Mouse (Mus musculus): Measurements from ENCODE around the gene 9530053A07Rik. TPM values are rescaled to one million over a fixed set of nuclear protein-coding genes. Genes with fewer than 3 reads are reported as not detected.
"Not testable (repeated sequence)": the region's sequence is repeated elsewhere in the genome, so short reads cannot be mapped to it uniquely, and the experiment has no call there.

The 9530053A07Rik gene
- polyA plus RNA-seq, 1 experiment from 2014 or later = 0.01 TPM

- H3K9me3 ChIP-seq (ENCODE audit: control insufficient read depth, low read length) = no peaks in the 10 kb centered on the region
- H3K4me2 ChIP-seq (ENCODE audit: low read depth, low read length) = no peak overlapping the region
- DNase-seq (ENCODE audit: low spot score) (no peak), ATAC-seq (ENCODE audit: low read depth) (no peak)
- 91% methylated on average over 11 of the region's 11 CpGs for whole genome bisulfite sequencing
- H3K4me1 ChIP-seq (ENCODE audit: control insufficient read depth, insufficient read depth, low read length) = no peaks in the 10 kb centered on the region
- H3K27me3 ChIP-seq (replicated peaks; ENCODE audit: control insufficient read depth, insufficient read depth, low read length) = no peaks in the 10 kb centered on the region; the same call in 1 of the 2 replicates
- no peak overlapping the region for H3K9ac ChIP-seq (ENCODE audit: low read depth, low read length)
- no peaks in the 10 kb centered on the region for H3K36me3 ChIP-seq (ENCODE audit: control insufficient read depth, insufficient read depth, low read length)
- no peak overlapping the region for H3K27ac ChIP-seq (replicated peaks; ENCODE audit: low read depth, low read length)
- H3K4me3 ChIP-seq (ENCODE audit: low read depth, low read length) = no peak overlapping the region
These were observed 23.0 kb upstream of the 9530053A07Rik start for GRCm38 (mm10) chr7:28106241-28106640.

GRCm38 (mm10) chr7:28114648-28115047 is 14.6 kb upstream of the 9530053A07Rik start:
- Histone ChIP-seq H3K4me3 (ENCODE audit: low read depth, low read length) (no peak overlapping the region), H3K27me3 (replicated peaks; ENCODE audit: control insufficient read depth, insufficient read depth, low read length) (no peaks in the 10 kb centered on the region), H3K9ac (ENCODE audit: low read depth, low read length) (no peak overlapping the region), H3K27ac (replicated peaks; ENCODE audit: low read depth, low read length) (no peak overlapping the region), H3K4me1 (ENCODE audit: control insufficient read depth, insufficient read depth, low read length) (no peaks in the 10 kb centered on the region), H3K4me2 (ENCODE audit: low read depth, low read length) (no peak overlapping the region), H3K9me3 (ENCODE audit: control insufficient read depth, low read length) (no peaks in the 10 kb centered on the region), H3K36me3 (ENCODE audit: control insufficient read depth, insufficient read depth, low read length) (no peaks in the 10 kb centered on the region)
- WGBS = 85% methylated on average over 2 of the region's 2 CpGs
- ATAC-seq (ENCODE audit: low read depth) (no peak), DNase-seq (ENCODE audit: low spot score) (no peak)

- Histone ChIP-seq H3K27me3 (replicated peaks; ENCODE audit: control insufficient read depth, insufficient read depth, low read length) (no peaks in the 10 kb centered on the region), H3K4me1 (ENCODE audit: control insufficient read depth, insufficient read depth, low read length) (no peaks in the 10 kb centered on the region), H3K4me3 (ENCODE audit: low read depth, low read length) (no peak overlapping the region), H3K9ac (ENCODE audit: low read depth, low read length) (no peak overlapping the region), H3K4me2 (ENCODE audit: low read depth, low read length) (no peak overlapping the region), H3K36me3 (ENCODE audit: control insufficient read depth, insufficient read depth, low read length) (no peaks in the 10 kb centered on the region), H3K27ac (replicated peaks; ENCODE audit: low read depth, low read length) (no peak overlapping the region), H3K9me3 (ENCODE audit: control insufficient read depth, low read length) (no peaks in the 10 kb centered on the region)
- DNase-seq (ENCODE audit: low spot score) = peak; percentile 27
- no peak for ATAC-seq (ENCODE audit: low read depth)
- 60% methylated on average over 5 of the region's 5 CpGs for WGBS
These were observed 8.3 kb downstream of the 9530053A07Rik start for GRCm38 (mm10) chr7:28137613-28138012.

GRCm38 (mm10) chr7:28148263-28148662 is 19.0 kb downstream of the 9530053A07Rik start:
- Histone ChIP-seq H3K36me3 (ENCODE audit: control insufficient read depth, insufficient read depth, low read length) (no peaks in the 10 kb centered on the region), H3K9me3 (ENCODE audit: control insufficient read depth, low read length) (peaks cover 6% of the 10 kb centered on the region; the same call in 1 of the 2 replicates), H3K4me2 (ENCODE audit: low read depth, low read length) (no peak overlapping the region), H3K4me3 (ENCODE audit: low read depth, low read length) (no peak overlapping the region), H3K4me1 (ENCODE audit: control insufficient read depth, insufficient read depth, low read length) (no peaks in the 10 kb centered on the region), H3K9ac (ENCODE audit: low read depth, low read length) (no peak overlapping the region), H3K27me3 (replicated peaks; ENCODE audit: control insufficient read depth, insufficient read depth, low read length) (no peaks in the 10 kb centered on the region), H3K27ac (replicated peaks; ENCODE audit: low read depth, low read length) (no peak overlapping the region)
- DNase-seq (ENCODE audit: low spot score) (peak; percentile 64), ATAC-seq (ENCODE audit: low read depth) (peak; percentile 33; the same call in 1 of the 2 replicates)
- WGBS = 15% methylated on average over 3 of the region's 3 CpGs

GRCm38 (mm10) chr7:28149841-28150240 is 20.6 kb downstream of the 9530053A07Rik start:
- ATAC-seq (ENCODE audit: low read depth) (no peak), DNase-seq (ENCODE audit: low spot score) (no peak)
- Histone ChIP-seq H3K4me1 (ENCODE audit: control insufficient read depth, insufficient read depth, low read length) (no peaks in the 10 kb centered on the region), H3K9me3 (ENCODE audit: control insufficient read depth, low read length) (no peaks in the 10 kb centered on the region), H3K27ac (replicated peaks; ENCODE audit: low read depth, low read length) (no peak overlapping the region), H3K27me3 (replicated peaks; ENCODE audit: control insufficient read depth, insufficient read depth, low read length) (no peaks in the 10 kb centered on the region), H3K4me2 (ENCODE audit: low read depth, low read length) (no peak overlapping the region), H3K4me3 (ENCODE audit: low read depth, low read length) (no peak overlapping the region), H3K36me3 (ENCODE audit: control insufficient read depth, insufficient read depth, low read length) (no peaks in the 10 kb centered on the region), H3K9ac (ENCODE audit: low read depth, low read length) (no peak overlapping the region)
- WGBS = 89% methylated on average over 1 of the region's 1 CpGs

- no peak overlapping the region for H3K4me3 ChIP-seq (ENCODE audit: low read depth, low read length)
- H3K4me2 ChIP-seq (ENCODE audit: low read depth, low read length) = no peak overlapping the region
- DNase-seq (ENCODE audit: low spot score) = peak; percentile 34
- no peaks in the 10 kb centered on the region for H3K4me1 ChIP-seq (ENCODE audit: control insufficient read depth, insufficient read depth, low read length)
- H3K36me3 ChIP-seq (ENCODE audit: control insufficient read depth, insufficient read depth, low read length) = no peaks in the 10 kb centered on the region
- H3K27ac ChIP-seq (replicated peaks; ENCODE audit: low read depth, low read length) = no peak overlapping the region
- no peaks in the 10 kb centered on the region for H3K27me3 ChIP-seq (replicated peaks; ENCODE audit: control insufficient read depth, insufficient read depth, low read length)
- ATAC-seq (ENCODE audit: low read depth) = peak; percentile 63; the same call in 1 of the 2 replicates
- WGBS = 9% methylated on average over 13 of the region's 13 CpGs
- no peaks in the 10 kb centered on the region for H3K9me3 ChIP-seq (ENCODE audit: control insufficient read depth, low read length)
- H3K9ac ChIP-seq (ENCODE audit: low read depth, low read length) = no peak overlapping the region
These were observed 22.4 kb downstream of the 9530053A07Rik start for GRCm38 (mm10) chr7:28151584-28152221.

- not testable (repeated sequence) for H3K4me3 ChIP-seq (ENCODE audit: low read depth, low read length); H3K27ac ChIP-seq (replicated peaks; ENCODE audit: low read depth, low read length); ATAC-seq (ENCODE audit: low read depth); H3K9ac ChIP-seq (ENCODE audit: low read depth, low read length); H3K4me2 ChIP-seq (ENCODE audit: low read depth, low read length); H3K4me1 ChIP-seq (ENCODE audit: control insufficient read depth, insufficient read depth, low read length); H3K36me3 ChIP-seq (ENCODE audit: control insufficient read depth, insufficient read depth, low read length); DNase-seq (ENCODE audit: low spot score); H3K27me3 ChIP-seq (replicated peaks; ENCODE audit: control insufficient read depth, insufficient read depth, low read length); H3K9me3 ChIP-seq (ENCODE audit: control insufficient read depth, low read length)
- 25% methylated on average over 5 of the region's 5 CpGs for WGBS
These were observed 24.3 kb downstream of the 9530053A07Rik start for GRCm38 (mm10) chr7:28153595-28153994.

- Histone ChIP-seq H3K4me3 (ENCODE audit: low read depth, low read length) (no peak overlapping the region), H3K4me1 (ENCODE audit: control insufficient read depth, insufficient read depth, low read length) (no peaks in the 10 kb centered on the region), H3K27ac (replicated peaks; ENCODE audit: low read depth, low read length) (no peak overlapping the region), H3K9ac (ENCODE audit: low read depth, low read length) (no peak overlapping the region), H3K4me2 (ENCODE audit: low read depth, low read length) (no peak overlapping the region), H3K9me3 (ENCODE audit: control insufficient read depth, low read length) (no peaks in the 10 kb centered on the region), H3K27me3 (replicated peaks; ENCODE audit: control insufficient read depth, insufficient read depth, low read length) (no peaks in the 10 kb centered on the region), H3K36me3 (ENCODE audit: control insufficient read depth, insufficient read depth, low read length) (no peaks in the 10 kb centered on the region)
- no peak for DNase-seq (ENCODE audit: low spot score)
- WGBS = 55% methylated on average over 6 of the region's 6 CpGs
- ATAC-seq (ENCODE audit: low read depth) = no peak
These were observed 30.0 kb downstream of the 9530053A07Rik start for GRCm38 (mm10) chr7:28159292-28159691.

GRCm38 (mm10) chr7:28159893-28160292 is 30.6 kb downstream of the 9530053A07Rik start:
- DNase-seq (ENCODE audit: low spot score) = no peak
- Histone ChIP-seq H3K27ac (replicated peaks; ENCODE audit: low read depth, low read length) (no peak overlapping the region), H3K36me3 (ENCODE audit: control insufficient read depth, insufficient read depth, low read length) (no peaks in the 10 kb centered on the region), H3K9ac (ENCODE audit: low read depth, low read length) (no peak overlapping the region), H3K4me2 (ENCODE audit: low read depth, low read length) (no peak overlapping the region), H3K9me3 (ENCODE audit: control insufficient read depth, low read length) (no peaks in the 10 kb centered on the region), H3K4me1 (ENCODE audit: control insufficient read depth, insufficient read depth, low read length) (no peaks in the 10 kb centered on the region), H3K4me3 (ENCODE audit: low read depth, low read length) (no peak overlapping the region), H3K27me3 (replicated peaks; ENCODE audit: control insufficient read depth, insufficient read depth, low read length) (no peaks in the 10 kb centered on the region)
- 88% methylated on average over 3 of the region's 3 CpGs for WGBS
- no peak for ATAC-seq (ENCODE audit: low read depth)

Data from embryonic facial prominence, embryonic 14.5 days (tissue).